Mouse (Mus musculus): ENCODE measurements at regions not wholly inside any gene's neighbourhood (a gene's known extent, or its start where the extent isn't known, plus 50 kb on each side); places are given as distances from the start of the nearest gene placed in this dataset.

DNA sequence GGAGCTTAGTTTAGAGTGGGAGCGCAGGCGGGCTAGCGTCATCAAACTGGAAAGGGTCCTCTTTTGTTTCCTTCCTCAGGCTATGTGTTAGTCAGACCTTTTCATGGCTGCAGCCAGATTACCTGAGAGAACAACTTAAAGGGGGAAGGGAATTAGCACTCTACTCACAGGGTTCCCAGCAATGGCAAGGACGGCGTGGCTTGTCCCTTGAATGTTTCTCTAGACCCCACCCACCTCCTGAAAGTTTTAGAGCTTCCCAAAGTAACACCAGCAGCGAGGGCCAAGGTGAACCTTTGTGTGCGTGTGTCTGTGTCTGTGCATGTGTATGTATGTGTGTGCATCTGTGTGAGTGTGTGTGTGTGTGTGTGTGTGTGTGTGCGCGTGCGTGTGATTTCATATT, 1151.0 kb upstream of the Gulo start:
- Histone ChIP-seq H3K27ac (ENCODE audit: low read length) (no peak overlapping the region), H3K27me3 (ENCODE audit: control insufficient read depth, insufficient read depth, low read depth, low read length) (no peaks in the 10 kb centered on the region), H3K9me3 (ENCODE audit: control insufficient read depth, low read length) (no peaks in the 10 kb centered on the region), H3K4me3 (ENCODE audit: low read length) (no peak overlapping the region), H3K9ac (ENCODE audit: low read length) (no peak overlapping the region), H3K4me1 (replicated peaks; ENCODE audit: control insufficient read depth, insufficient read depth, low read length) (no peaks in the 10 kb centered on the region), H3K4me2 (ENCODE audit: low read depth, low read length) (no peak overlapping the region), H3K36me3 (ENCODE audit: control insufficient read depth, insufficient read depth, low read length) (no peaks in the 10 kb centered on the region)
- WGBS: 86% methylated on average over 10 of the region's 10 CpGs
- no peak for ATAC-seq (ENCODE audit: low read depth)

DNA sequence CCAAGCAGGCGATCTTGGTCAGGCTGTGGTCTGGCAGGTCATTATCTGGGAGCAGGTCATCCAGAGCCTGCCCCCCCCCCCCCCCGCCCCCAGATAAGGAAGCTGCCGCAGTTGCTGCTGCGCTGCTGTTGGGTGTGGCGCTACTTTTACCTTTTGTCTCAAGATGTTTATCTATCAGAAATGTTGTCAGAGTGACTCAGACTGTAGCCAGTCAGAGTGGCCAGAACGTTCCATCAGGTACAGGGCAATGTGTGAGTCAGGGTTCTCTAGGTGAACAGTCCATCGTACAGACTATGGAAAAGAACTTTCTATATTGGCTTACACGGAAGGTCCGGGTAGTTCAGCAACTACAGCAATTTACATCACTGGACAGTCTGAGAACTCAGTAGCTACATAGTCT, 1149.9 kb upstream of the Gulo start:
- H3K36me3 ChIP-seq (ENCODE audit: control insufficient read depth, insufficient read depth, low read length): no peaks in the 10 kb centered on the region
- ATAC-seq (ENCODE audit: low read depth): no peak
- no peak overlapping the region for H3K27ac ChIP-seq (ENCODE audit: low read length)
- no peak overlapping the region for H3K9ac ChIP-seq (ENCODE audit: low read length)
- 54% methylated on average over 9 of the region's 9 CpGs for WGBS
- no peaks in the 10 kb centered on the region for H3K9me3 ChIP-seq (ENCODE audit: control insufficient read depth, low read length)
- H3K4me2 ChIP-seq (ENCODE audit: low read depth, low read length): no peak overlapping the region
- no peak overlapping the region for H3K4me3 ChIP-seq (ENCODE audit: low read length)
- H3K4me1 ChIP-seq (replicated peaks; ENCODE audit: control insufficient read depth, insufficient read depth, low read length): no peaks in the 10 kb centered on the region
- H3K27me3 ChIP-seq (ENCODE audit: control insufficient read depth, insufficient read depth, low read depth, low read length): no peaks in the 10 kb centered on the region

DNA sequence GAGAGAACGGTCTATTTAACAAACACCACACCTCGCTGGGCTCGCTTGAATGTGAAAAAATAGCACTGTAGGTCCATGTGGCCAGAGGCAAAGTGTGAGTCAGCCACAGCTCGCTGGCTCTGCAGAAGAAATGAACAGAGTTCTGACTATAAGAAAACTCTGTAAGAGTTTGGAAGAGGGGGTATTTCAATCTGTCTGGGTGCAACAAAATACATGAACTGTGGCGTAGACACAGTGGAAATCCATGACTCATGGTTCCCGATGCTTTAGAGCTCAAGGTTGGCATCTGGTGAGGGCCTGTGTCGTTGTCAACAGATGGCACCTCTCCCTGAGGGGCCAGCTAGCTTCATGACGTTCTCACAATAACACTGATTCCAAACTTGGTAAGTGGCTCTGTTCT, 1147.4 kb upstream of the Gulo start:
- ATAC-seq (ENCODE audit: low read depth): no peak
- Histone ChIP-seq H3K9me3 (ENCODE audit: control insufficient read depth, low read length) (no peaks in the 10 kb centered on the region), H3K27me3 (ENCODE audit: control insufficient read depth, insufficient read depth, low read depth, low read length) (no peaks in the 10 kb centered on the region), H3K4me1 (replicated peaks; ENCODE audit: control insufficient read depth, insufficient read depth, low read length) (no peaks in the 10 kb centered on the region), H3K4me3 (ENCODE audit: low read length) (no peak overlapping the region), H3K4me2 (ENCODE audit: low read depth, low read length) (no peak overlapping the region), H3K36me3 (ENCODE audit: control insufficient read depth, insufficient read depth, low read length) (no peaks in the 10 kb centered on the region), H3K27ac (ENCODE audit: low read length) (no peak overlapping the region), H3K9ac (ENCODE audit: low read length) (no peak overlapping the region)
- 66% methylated on average over 8 of the region's 8 CpGs for WGBS

DNA sequence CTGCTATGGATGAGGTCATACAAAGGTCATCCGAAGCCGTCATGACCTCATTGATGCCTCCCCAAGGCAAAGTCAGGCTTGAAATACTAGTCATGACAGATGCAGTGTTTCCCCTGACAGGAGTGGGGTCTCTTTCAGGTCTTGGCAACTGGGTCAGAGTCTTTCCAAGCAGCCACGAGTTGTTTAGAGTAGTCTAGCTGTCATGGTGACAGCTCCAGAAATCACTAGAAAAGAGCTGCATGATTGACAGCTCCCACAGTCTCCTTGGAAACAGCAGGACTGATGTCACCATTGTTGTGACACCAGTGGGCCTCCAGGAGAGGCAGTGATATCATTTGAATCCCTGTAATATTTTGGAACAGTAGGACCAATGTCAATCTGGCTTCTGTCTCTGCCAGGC, 1144.6 kb upstream of the Gulo start:
- 28% methylated on average over 3 of the region's 3 CpGs for WGBS
- H3K9me3 ChIP-seq (ENCODE audit: control insufficient read depth, low read length): no peaks in the 10 kb centered on the region
- peaks cover 11% of the 10 kb centered on the region for H3K4me1 ChIP-seq (replicated peaks; ENCODE audit: control insufficient read depth, insufficient read depth, low read length)
- no peak overlapping the region for H3K4me3 ChIP-seq (ENCODE audit: low read length)
- H3K27ac ChIP-seq (ENCODE audit: low read length): no peak overlapping the region
- no peak overlapping the region for H3K9ac ChIP-seq (ENCODE audit: low read length)
- H3K36me3 ChIP-seq (ENCODE audit: control insufficient read depth, insufficient read depth, low read length): no peaks in the 10 kb centered on the region
- peak; percentile 82 for ATAC-seq (ENCODE audit: low read depth)
- no peak overlapping the region for H3K4me2 ChIP-seq (ENCODE audit: low read depth, low read length)
- H3K27me3 ChIP-seq (ENCODE audit: control insufficient read depth, insufficient read depth, low read depth, low read length): no peaks in the 10 kb centered on the region

DNA sequence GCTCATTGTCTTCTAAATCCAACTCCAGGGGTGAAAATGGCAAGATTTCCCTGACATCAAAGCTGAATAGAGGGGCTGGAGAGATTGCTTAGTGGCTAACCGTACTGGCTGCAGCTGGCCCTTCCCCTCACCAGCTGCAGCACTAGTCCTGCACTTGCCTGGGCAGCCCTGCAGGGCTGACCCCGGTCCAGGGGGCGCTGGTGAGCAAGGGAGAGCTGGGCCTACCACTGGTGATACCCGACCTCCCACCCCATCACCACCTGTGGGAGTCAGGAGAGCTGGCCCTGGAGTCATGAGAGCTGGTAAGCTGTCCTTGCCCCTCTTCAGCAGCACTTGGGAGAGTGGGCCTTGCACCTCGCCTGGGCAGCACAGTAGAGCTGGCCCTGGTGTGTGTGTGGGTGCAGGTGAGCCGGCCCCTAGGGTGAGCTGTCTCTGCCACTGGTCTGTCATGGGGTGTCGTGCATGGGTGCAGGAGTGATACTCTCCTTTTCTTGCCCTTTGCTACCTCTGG, 1141.0 kb upstream of the Gulo start:
- Histone ChIP-seq H3K9me3 (ENCODE audit: control insufficient read depth, low read length) (no peaks in the 10 kb centered on the region), H3K9ac (ENCODE audit: low read length) (no peak overlapping the region), H3K36me3 (ENCODE audit: control insufficient read depth, insufficient read depth, low read length) (no peaks in the 10 kb centered on the region), H3K4me3 (ENCODE audit: low read length) (no peak overlapping the region), H3K4me2 (ENCODE audit: low read depth, low read length) (no peak overlapping the region), H3K27ac (ENCODE audit: low read length) (no peak overlapping the region), H3K27me3 (ENCODE audit: control insufficient read depth, insufficient read depth, low read depth, low read length) (no peaks in the 10 kb centered on the region), H3K4me1 (replicated peaks; ENCODE audit: control insufficient read depth, insufficient read depth, low read length) (peaks cover 11% of the 10 kb centered on the region)
- no peak for ATAC-seq (ENCODE audit: low read depth)
- WGBS: 47% methylated on average over 7 of the region's 7 CpGs

DNA sequence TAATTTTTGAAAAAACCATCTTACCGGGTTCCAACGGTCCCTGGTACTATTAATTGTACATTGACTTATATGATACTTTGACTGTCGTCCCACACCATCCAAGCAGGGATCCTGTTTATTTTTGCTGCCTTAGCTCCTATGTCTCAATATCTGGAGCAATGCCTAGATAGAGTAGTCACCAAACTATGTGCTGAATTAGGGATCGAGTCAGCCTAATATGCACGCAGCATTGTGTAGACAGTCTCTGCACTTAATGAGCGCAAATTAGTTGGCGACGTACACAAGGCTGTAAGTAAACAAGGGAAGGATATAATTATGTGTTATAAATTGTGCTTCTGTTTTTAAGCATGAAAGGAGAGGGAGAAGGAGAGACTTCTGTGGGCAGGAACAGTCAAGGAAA, 1140.1 kb upstream of the Gulo start:
- H3K4me3 ChIP-seq (ENCODE audit: low read length): no peak overlapping the region
- H3K9ac ChIP-seq (ENCODE audit: low read length): no peak overlapping the region
- 42% methylated on average over 8 of the region's 8 CpGs for WGBS
- ATAC-seq (ENCODE audit: low read depth): peak; percentile 85
- H3K4me2 ChIP-seq (ENCODE audit: low read depth, low read length): 0 out of 2 replicates have a peak overlapping the region, but pooled peaks have one; percentile 16
- peaks cover 11% of the 10 kb centered on the region for H3K4me1 ChIP-seq (replicated peaks; ENCODE audit: control insufficient read depth, insufficient read depth, low read length)
- H3K36me3 ChIP-seq (ENCODE audit: control insufficient read depth, insufficient read depth, low read length): no peaks in the 10 kb centered on the region
- H3K9me3 ChIP-seq (ENCODE audit: control insufficient read depth, low read length): no peaks in the 10 kb centered on the region
- H3K27me3 ChIP-seq (ENCODE audit: control insufficient read depth, insufficient read depth, low read depth, low read length): no peaks in the 10 kb centered on the region
- peak overlapping the region; percentile 7 for H3K27ac ChIP-seq (ENCODE audit: low read length)

DNA sequence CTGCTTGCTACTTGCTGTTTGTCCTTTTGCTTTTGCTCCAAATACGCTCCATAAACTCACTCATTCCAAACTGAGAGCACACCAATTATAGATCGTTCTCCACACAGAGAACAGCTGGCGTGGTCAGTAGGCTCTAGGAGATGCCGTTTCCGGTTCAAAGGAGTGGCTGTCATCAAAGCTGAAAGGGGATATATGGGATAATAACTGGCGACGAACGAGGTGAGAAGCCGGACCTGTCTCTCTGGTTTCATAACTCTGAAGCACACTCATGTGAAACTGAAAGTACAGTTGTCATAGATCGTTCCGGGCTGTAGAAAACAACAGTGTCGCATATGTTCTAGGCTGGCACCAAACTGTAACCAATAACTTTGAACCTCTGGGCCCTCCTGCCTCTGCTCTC, 1137.6 kb upstream of the Gulo start:
- H3K4me1 ChIP-seq (replicated peaks; ENCODE audit: control insufficient read depth, insufficient read depth, low read length): peaks cover 23% of the 10 kb centered on the region
- H3K36me3 ChIP-seq (ENCODE audit: control insufficient read depth, insufficient read depth, low read length): no peaks in the 10 kb centered on the region
- H3K9ac ChIP-seq (ENCODE audit: low read length): no peak overlapping the region
- H3K27ac ChIP-seq (ENCODE audit: low read length): no peak overlapping the region; the same call in 1 of the 2 replicates
- no peaks in the 10 kb centered on the region for H3K27me3 ChIP-seq (ENCODE audit: control insufficient read depth, insufficient read depth, low read depth, low read length)
- no peak overlapping the region for H3K4me3 ChIP-seq (ENCODE audit: low read length)
- WGBS: 55% methylated on average over 12 of the region's 12 CpGs
- H3K4me2 ChIP-seq (ENCODE audit: low read depth, low read length): no peak overlapping the region
- no peaks in the 10 kb centered on the region for H3K9me3 ChIP-seq (ENCODE audit: control insufficient read depth, low read length)
- peak; percentile 10; the same call in 1 of the 2 replicates for ATAC-seq (ENCODE audit: low read depth)

DNA sequence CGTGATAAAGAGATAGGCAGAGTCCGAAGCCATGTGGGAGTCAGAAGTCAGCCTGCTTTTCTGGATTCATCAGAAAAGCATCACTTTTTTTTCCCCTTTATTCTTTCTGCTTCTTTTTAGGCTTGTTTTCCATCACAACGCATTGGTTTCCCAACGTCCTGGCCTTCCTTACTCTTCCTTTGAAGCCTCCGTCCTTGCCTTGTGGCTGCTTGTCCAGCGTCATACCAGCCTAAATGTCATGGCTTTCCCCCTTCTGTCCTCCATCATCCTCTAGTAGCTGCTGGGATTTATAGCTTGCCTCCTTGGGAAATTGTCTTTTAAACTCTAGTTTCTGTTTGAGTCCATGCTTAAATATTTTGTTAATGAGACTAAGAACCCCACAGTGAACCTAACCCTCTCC, 1136.0 kb upstream of the Gulo start:
- no peak overlapping the region for H3K27ac ChIP-seq (ENCODE audit: low read length)
- ATAC-seq (ENCODE audit: low read depth): no peak
- 91% methylated on average over 6 of the region's 6 CpGs for WGBS
- no peaks in the 10 kb centered on the region for H3K27me3 ChIP-seq (ENCODE audit: control insufficient read depth, insufficient read depth, low read depth, low read length)
- H3K9me3 ChIP-seq (ENCODE audit: control insufficient read depth, low read length): no peaks in the 10 kb centered on the region
- no peak overlapping the region for H3K4me2 ChIP-seq (ENCODE audit: low read depth, low read length)
- H3K9ac ChIP-seq (ENCODE audit: low read length): no peak overlapping the region
- H3K4me1 ChIP-seq (replicated peaks; ENCODE audit: control insufficient read depth, insufficient read depth, low read length): peaks cover 20% of the 10 kb centered on the region
- H3K4me3 ChIP-seq (ENCODE audit: low read length): no peak overlapping the region
- H3K36me3 ChIP-seq (ENCODE audit: control insufficient read depth, insufficient read depth, low read length): no peaks in the 10 kb centered on the region

DNA sequence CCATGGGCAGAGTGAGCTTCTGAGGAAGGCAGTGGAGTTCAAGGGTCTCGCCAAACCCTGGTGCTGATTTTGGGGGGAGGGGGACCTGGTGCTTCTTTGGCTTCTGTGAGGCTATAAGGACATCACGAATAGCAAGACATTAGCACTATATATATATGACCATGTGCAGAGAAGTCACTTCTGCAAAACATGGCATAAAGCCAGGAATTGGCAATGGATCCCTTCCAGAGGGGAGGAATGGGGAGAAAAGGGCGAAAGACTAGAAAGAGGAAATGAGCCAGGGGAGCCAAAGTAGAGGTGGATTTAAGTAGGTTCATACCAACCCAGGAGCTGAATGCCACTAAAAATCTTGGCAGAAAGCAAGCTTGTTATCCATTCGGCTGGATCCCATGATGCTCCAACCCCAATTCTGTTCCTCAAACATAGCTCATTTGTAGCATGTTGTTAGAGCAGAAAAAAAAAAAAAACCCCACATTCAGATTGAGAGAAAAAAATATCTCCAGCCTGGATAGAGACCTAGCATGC, 1135.5 kb upstream of the Gulo start:
- Histone ChIP-seq H3K4me2 (ENCODE audit: low read depth, low read length) (no peak overlapping the region), H3K27ac (ENCODE audit: low read length) (no peak overlapping the region), H3K36me3 (ENCODE audit: control insufficient read depth, insufficient read depth, low read length) (no peaks in the 10 kb centered on the region), H3K9ac (ENCODE audit: low read length) (no peak overlapping the region), H3K9me3 (ENCODE audit: control insufficient read depth, low read length) (no peaks in the 10 kb centered on the region), H3K4me1 (replicated peaks; ENCODE audit: control insufficient read depth, insufficient read depth, low read length) (peaks cover 17% of the 10 kb centered on the region), H3K27me3 (ENCODE audit: control insufficient read depth, insufficient read depth, low read depth, low read length) (no peaks in the 10 kb centered on the region), H3K4me3 (ENCODE audit: low read length) (no peak overlapping the region)
- ATAC-seq (ENCODE audit: low read depth): no peak
- WGBS: 61% methylated on average over 4 of the region's 4 CpGs

DNA sequence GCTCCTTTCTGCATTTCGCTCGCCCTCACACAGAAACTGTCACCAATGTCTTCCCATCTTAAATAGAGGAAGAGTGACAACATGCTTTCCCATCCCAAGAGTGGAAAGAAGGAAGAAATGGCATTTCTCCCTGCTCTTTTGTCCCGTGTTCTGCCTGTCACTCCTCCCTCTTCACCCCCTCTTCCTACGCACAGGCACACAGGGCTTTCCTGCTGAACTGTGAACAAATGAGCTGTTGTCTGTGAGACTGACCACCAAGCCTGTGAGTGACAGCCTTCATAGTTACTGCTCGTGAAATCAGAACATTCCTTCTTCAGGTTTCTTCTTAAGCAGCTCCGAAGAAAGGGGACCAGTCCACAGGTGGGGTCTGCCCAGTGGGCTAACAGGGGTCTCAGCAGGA, 1134.8 kb upstream of the Gulo start:
- ATAC-seq (ENCODE audit: low read depth): no peak
- Histone ChIP-seq H3K9me3 (ENCODE audit: control insufficient read depth, low read length) (no peaks in the 10 kb centered on the region), H3K27ac (ENCODE audit: low read length) (no peak overlapping the region), H3K36me3 (ENCODE audit: control insufficient read depth, insufficient read depth, low read length) (no peaks in the 10 kb centered on the region), H3K4me2 (ENCODE audit: low read depth, low read length) (no peak overlapping the region), H3K27me3 (ENCODE audit: control insufficient read depth, insufficient read depth, low read depth, low read length) (no peaks in the 10 kb centered on the region), H3K4me3 (ENCODE audit: low read length) (no peak overlapping the region), H3K4me1 (replicated peaks; ENCODE audit: control insufficient read depth, insufficient read depth, low read length) (peaks cover 15% of the 10 kb centered on the region), H3K9ac (ENCODE audit: low read length) (no peak overlapping the region)
- WGBS: 59% methylated on average over 6 of the region's 6 CpGs

Data from lung, embryonic 16.5 days (tissue).